Comparison of ENCODE assay signal across 10 mouse cellular contexts in the genomic region with DNA sequence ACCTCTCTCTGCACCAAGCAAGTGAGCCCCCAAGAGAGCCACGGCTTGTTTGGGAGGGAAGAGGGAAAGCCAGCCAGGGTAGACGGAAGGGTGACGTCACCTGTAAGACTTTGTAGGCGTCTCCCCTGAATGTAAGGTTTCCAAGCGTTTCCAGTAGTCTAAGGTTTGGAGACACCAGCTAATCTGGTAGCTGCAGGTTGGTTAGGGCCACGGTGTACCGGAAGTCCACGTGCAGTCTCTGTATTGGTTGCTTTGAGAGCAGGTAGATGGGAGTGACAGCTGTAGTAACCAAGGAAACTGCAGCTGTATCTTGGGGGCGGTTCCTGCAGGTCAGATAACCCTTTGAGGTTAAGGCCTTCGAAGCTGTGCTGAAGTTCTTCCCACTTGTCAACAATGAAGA.
"Had no signal": no experiment of that assay in that cellular context is flagged by ENCODE, and none has a peak within 500 bp of the region (broad histone marks: within the 10 kb centered on the region; RNA-seq: fewer than 3 reads in every experiment).

No protein-coding gene starts in this region.

- H3K27me3 ChIP-seq: limb, embryonic 12.5 days; midbrain, embryonic 15.5 days had no signal

- H3K27ac ChIP-seq: limb, embryonic 12.5 days; liver, embryonic 14.5 days; midbrain, embryonic 15.5 days had no signal

- H3K36me3 ChIP-seq: limb, embryonic 12.5 days; midbrain, embryonic 15.5 days had no signal

- H3K9me3 ChIP-seq: limb, embryonic 12.5 days; midbrain, embryonic 15.5 days had no signal

- ATAC-seq: lung, postnatal 0 days; midbrain, embryonic 15.5 days had no signal

- H3K4me3 ChIP-seq: limb, embryonic 12.5 days; midbrain, embryonic 15.5 days had no signal

- H3K9ac ChIP-seq: limb, embryonic 12.5 days; liver, embryonic 14.5 days; midbrain, embryonic 15.5 days had no signal

- H3K4me1 ChIP-seq: limb, embryonic 12.5 days; midbrain, embryonic 15.5 days had no signal

- DNase-seq: layer of hippocampus, adult 9-11 months; liver; lung, adult 2 months; lung, postnatal 36 days; right cerebral cortex, postnatal 14 days; thymus, postnatal 36 days had no signal

- H3K4me2 ChIP-seq: limb, embryonic 12.5 days; midbrain, embryonic 15.5 days had no signal
